Mouse (Mus musculus): Measurements from ENCODE around the gene Stac3. TPM values are rescaled to one million over a fixed set of nuclear protein-coding genes. Genes with fewer than 3 reads are reported as not detected.

Gene Stac3
- polyA plus RNA-seq, 1 experiment from 2014 or later, result 2.9 TPM

DNA sequence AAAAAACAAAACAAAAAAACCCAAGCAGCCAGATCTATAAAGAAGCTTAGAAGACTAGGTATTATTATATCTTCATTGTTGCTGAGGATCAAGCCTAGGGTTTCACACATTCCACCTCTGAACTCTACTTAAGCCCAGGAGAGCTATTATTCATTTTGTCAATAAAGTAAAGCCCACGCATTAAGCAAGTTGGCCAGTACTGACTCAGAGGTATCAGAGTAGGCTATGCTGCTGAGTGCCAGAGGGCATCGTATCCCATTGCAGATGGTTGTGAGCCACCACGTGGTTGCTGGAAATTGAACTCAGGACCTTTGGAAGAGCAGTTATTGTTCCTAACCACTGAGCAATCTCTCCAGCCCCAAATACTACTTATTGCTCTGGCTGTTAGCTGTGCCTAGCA lies 42.4 kb downstream of the Stac3 start:
- no peaks in the 10 kb centered on the region for H3K9me3 ChIP-seq (replicated peaks)
- H3K36me3 ChIP-seq, result peaks cover 99% of the 10 kb centered on the region
- no peak overlapping the region for H3K4me2 ChIP-seq
- H3K4me3 ChIP-seq (replicated peaks), result no peak overlapping the region
- H3K4me1 ChIP-seq, result 0 out of 2 replicates have a peak, but pooled peaks cover 3% of the 10 kb centered on the region
- ATAC-seq (ENCODE audit: low FRiP score), result no peak
- WGBS, result 71% methylated on average over 3 of the region's 3 CpGs
- no peak overlapping the region for H3K9ac ChIP-seq (replicated peaks)
- no peak overlapping the region for H3K27ac ChIP-seq (replicated peaks)
- no peaks in the 10 kb centered on the region for H3K27me3 ChIP-seq (replicated peaks)

DNA sequence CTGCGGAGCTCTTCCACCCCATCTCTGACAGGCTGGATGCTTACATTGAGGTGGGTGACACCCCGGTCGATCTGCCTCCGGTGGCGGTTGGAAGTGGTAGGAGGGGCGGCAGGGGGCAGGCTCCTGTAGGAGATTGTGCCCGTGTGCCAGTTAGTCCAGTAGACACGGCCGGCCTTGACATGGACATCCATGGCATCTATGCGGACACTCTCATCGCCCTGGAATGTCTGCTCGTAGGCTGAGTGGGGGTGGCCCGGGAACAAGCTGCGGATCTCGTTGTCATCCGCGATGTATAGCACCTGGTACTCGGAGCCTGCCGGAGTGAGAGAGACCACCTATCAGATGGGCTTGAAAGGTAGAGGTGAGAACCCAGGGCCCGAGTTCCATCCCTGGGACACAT lies 42.9 kb downstream of the Stac3 start:
- no peaks in the 10 kb centered on the region for H3K9me3 ChIP-seq (replicated peaks)
- ATAC-seq (ENCODE audit: low FRiP score), result no peak
- WGBS, result 97% methylated on average over 20 of the region's 20 CpGs

DNA sequence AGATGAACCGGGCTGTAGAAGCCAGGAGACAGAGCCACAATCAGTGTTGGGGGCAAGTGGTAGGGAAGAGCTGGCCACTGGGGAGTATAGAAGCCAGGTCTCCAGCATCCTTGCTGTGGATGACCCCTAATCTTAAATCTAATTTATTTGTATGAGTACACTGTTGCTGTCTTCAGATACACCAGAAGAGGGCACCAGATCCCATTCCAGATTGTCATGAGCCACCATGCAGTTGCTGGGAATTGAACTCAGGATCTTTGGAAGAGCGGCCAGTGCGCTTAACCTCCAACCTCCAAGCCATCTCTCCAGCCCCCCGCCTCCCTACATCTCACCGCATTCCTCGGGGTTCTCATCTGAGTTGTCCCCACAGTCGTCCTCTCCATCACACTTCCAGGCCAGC lies 45.0 kb downstream of the Stac3 start:
- no peak for ATAC-seq (ENCODE audit: low FRiP score)
- Histone ChIP-seq H3K36me3 (peaks cover 100% of the 10 kb centered on the region), H3K27me3 (replicated peaks) (no peaks in the 10 kb centered on the region), H3K4me2 (no peak overlapping the region), H3K27ac (replicated peaks) (no peak overlapping the region), H3K4me3 (replicated peaks) (no peak overlapping the region), H3K9ac (replicated peaks) (no peak overlapping the region), H3K9me3 (replicated peaks) (no peaks in the 10 kb centered on the region), H3K4me1 (0 out of 2 replicates have a peak, but pooled peaks cover 3% of the 10 kb centered on the region)
- WGBS, result 92% methylated on average over 7 of the region's 7 CpGs

More for the DNA sequence above, 42.9 kb downstream of the Stac3 start:
- Histone ChIP-seq H3K27ac (replicated peaks) (no peak overlapping the region), H3K27me3 (replicated peaks) (no peaks in the 10 kb centered on the region), H3K4me3 (replicated peaks) (no peak overlapping the region), H3K36me3 (peaks cover 99% of the 10 kb centered on the region), H3K4me2 (no peak overlapping the region), H3K4me1 (0 out of 2 replicates have a peak, but pooled peaks cover 3% of the 10 kb centered on the region), H3K9ac (replicated peaks) (no peak overlapping the region)

DNA sequence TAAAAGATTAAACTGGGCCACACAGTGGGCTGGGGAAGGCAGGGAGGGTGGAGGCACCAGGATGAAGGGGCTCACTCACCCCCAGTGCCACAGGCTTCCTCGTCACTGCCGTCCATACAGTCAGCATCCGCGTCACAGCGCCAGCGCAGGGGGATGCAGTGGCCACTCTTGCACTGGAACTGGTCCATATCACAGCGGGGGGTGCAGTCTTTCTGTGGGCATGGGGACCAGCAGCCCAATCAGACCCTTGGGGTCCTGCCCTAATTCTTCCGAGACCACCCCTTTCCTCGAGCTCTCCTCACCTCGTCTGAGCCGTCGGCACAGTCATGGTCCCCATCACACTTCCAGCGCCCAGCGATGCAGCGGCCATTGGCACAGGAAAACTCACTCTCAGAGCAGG lies 46.8 kb downstream of the Stac3 start:
- Histone ChIP-seq H3K27ac (replicated peaks) (0 out of 2 replicates have a peak overlapping the region, but pooled peaks have one; percentile 3), H3K9me3 (replicated peaks) (no peaks in the 10 kb centered on the region), H3K9ac (replicated peaks) (no peak overlapping the region), H3K36me3 (peaks cover 100% of the 10 kb centered on the region), H3K4me1 (no peaks in the 10 kb centered on the region), H3K4me2 (no peak overlapping the region), H3K4me3 (replicated peaks) (no peak overlapping the region), H3K27me3 (replicated peaks) (no peaks in the 10 kb centered on the region)
- no peak for ATAC-seq (ENCODE audit: low FRiP score)
- WGBS, result 91% methylated on average over 15 of the region's 15 CpGs

DNA sequence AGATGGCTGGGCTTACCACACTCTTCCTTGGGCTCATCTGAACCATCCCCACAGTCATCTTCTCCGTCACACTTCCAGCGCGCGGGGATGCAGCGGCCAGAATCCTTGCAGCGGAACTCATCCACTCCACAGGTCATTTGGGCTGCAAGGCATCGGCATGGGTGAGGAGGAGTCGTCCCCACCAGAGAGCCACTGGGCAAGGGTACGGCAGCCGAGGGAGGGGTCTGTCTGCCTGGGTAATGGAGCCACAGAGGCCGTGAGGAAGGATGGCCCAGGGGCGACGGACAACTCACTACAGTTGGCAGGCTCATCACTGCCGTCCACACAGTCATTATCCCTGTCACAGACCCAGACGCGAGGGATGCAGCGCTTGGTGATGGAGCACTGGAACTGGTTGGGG lies 48.4 kb downstream of the Stac3 start:
- Histone ChIP-seq H3K4me1 (no peaks in the 10 kb centered on the region), H3K27me3 (replicated peaks) (no peaks in the 10 kb centered on the region)
- WGBS, result 83% methylated on average over 17 of the region's 17 CpGs

DNA sequence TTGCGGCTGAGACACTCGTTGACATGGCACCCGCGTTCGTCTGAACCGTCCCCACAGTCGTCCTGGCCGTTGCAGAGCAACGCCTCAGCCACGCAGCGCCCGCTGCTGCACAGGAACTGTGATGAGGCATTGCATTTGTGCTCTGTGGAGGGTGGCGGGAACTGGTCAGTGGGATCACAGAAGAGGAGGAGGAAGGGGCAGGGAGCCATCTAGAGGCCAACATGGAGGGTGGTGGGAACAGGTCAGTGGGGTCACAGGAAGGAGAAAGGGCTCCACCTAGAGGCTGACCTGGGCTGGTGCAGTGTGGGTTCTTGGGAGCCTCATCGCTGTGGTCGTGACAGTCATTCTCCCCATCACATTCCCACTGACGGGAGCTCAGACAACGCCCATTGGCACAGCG lies 54.2 kb downstream of the Stac3 start:
- Histone ChIP-seq H3K4me3 (replicated peaks) (no peak overlapping the region), H3K9ac (replicated peaks) (no peak overlapping the region), H3K27ac (replicated peaks) (no peak overlapping the region), H3K4me2 (no peak overlapping the region), H3K4me1 (no peaks in the 10 kb centered on the region), H3K36me3 (peaks cover 98% of the 10 kb centered on the region), H3K27me3 (replicated peaks) (no peaks in the 10 kb centered on the region), H3K9me3 (replicated peaks) (no peaks in the 10 kb centered on the region)
- WGBS, result 59% methylated on average over 18 of the region's 18 CpGs
- ATAC-seq (ENCODE audit: low FRiP score), result 0 out of 2 replicates have a peak, but pooled peaks have one; percentile 11

More for the DNA sequence above, 48.4 kb downstream of the Stac3 start:
- no peak for ATAC-seq (ENCODE audit: low FRiP score)
- H3K36me3 ChIP-seq, result peaks cover 100% of the 10 kb centered on the region
- H3K4me3 ChIP-seq (replicated peaks), result no peak overlapping the region
- no peaks in the 10 kb centered on the region for H3K9me3 ChIP-seq (replicated peaks)
- H3K9ac ChIP-seq (replicated peaks), result no peak overlapping the region
- no peak overlapping the region for H3K27ac ChIP-seq (replicated peaks)
- H3K4me2 ChIP-seq, result no peak overlapping the region

DNA sequence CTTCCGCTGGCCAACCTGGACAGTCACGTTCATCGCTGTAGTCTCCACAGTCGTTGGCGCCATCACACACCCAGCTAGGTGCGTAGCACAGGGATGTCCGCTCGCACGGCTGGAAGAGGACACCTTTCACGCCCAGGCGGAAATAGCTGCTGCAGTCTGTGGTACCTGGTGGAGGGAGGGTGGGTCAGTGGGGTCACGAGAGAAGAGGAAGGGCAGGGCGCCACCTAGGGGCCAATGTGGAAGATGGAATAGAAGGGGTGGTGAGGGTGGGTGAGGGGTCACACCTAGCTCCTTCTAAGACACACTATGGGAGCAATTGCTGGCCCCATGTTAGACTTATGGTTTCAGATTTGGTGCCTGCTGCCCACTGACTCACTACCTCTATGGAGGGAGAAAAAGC lies 55.9 kb downstream of the Stac3 start:
- no peak overlapping the region for H3K27ac ChIP-seq (replicated peaks)
- no peak for ATAC-seq (ENCODE audit: low FRiP score)
- H3K9me3 ChIP-seq (replicated peaks), result no peaks in the 10 kb centered on the region
- no peaks in the 10 kb centered on the region for H3K27me3 ChIP-seq (replicated peaks)
- no peaks in the 10 kb centered on the region for H3K4me1 ChIP-seq
- peaks cover 98% of the 10 kb centered on the region for H3K36me3 ChIP-seq
- H3K4me2 ChIP-seq, result no peak overlapping the region
- no peak overlapping the region for H3K9ac ChIP-seq (replicated peaks)
- WGBS, result 90% methylated on average over 13 of the region's 13 CpGs
- H3K4me3 ChIP-seq (replicated peaks), result no peak overlapping the region

Other genes with a start within 250 kb of the Stac3 start
- 97.3 and 113 TPM in 2 replicates for gene Kif5a, start 238.3 kb upstream of the Stac3 start, polyA plus RNA-seq (2015; fragmentation: Nextera tagmentation; extraction: Ambion mirVana)
- 304 and 335 TPM in 2 replicates for gene Dctn2, start 235.3 kb upstream of the Stac3 start, polyA plus RNA-seq (2015; fragmentation: Nextera tagmentation; extraction: Ambion mirVana)
- gene Mbd6, start 212.7 kb upstream of the Stac3 start, polyA plus RNA-seq (2015; fragmentation: Nextera tagmentation; extraction: Ambion mirVana), result 16.4 and 18.3 TPM in 2 replicates
- 108 and 115 TPM in 2 replicates for gene Mars, start 189.9 kb upstream of the Stac3 start, polyA plus RNA-seq (2015; fragmentation: Nextera tagmentation; extraction: Ambion mirVana)
- gene Arhgap9, start 179.7 kb upstream of the Stac3 start, polyA plus RNA-seq (2015; fragmentation: Nextera tagmentation; extraction: Ambion mirVana), result 0.88 and 13.1 TPM in 2 replicates
- gene Gli1, start 159.7 kb upstream of the Stac3 start, polyA plus RNA-seq (2015; fragmentation: Nextera tagmentation; extraction: Ambion mirVana), result 1.8 and 2.7 TPM in 2 replicates
- gene Inhbe, start 147.3 kb upstream of the Stac3 start, polyA plus RNA-seq (2015; fragmentation: Nextera tagmentation; extraction: Ambion mirVana), result 0.03 TPM in 1 of 2 replicates, not detected in the other
- gene Inhbc, start 131.3 kb upstream of the Stac3 start, polyA plus RNA-seq (2015; fragmentation: Nextera tagmentation; extraction: Ambion mirVana), result not detected in 2 replicates
- 30.7 and 34.5 TPM in 2 replicates for gene R3hdm2, start 121.4 kb upstream of the Stac3 start, polyA plus RNA-seq (2015; fragmentation: Nextera tagmentation; extraction: Ambion mirVana)
- 17.8 and 22.5 TPM in 2 replicates for gene Ndufa4l2, start 13.3 kb downstream of the Stac3 start, polyA plus RNA-seq (2015; fragmentation: Nextera tagmentation; extraction: Ambion mirVana)
- 50.4 and 69.9 TPM in 2 replicates for gene Shmt2, start 20.8 kb downstream of the Stac3 start, polyA plus RNA-seq (2015; fragmentation: Nextera tagmentation; extraction: Ambion mirVana)
- gene Nxph4, start 32.9 kb downstream of the Stac3 start, polyA plus RNA-seq (2015; fragmentation: Nextera tagmentation; extraction: Ambion mirVana), result 80.4 and 102 TPM in 2 replicates
- 102 and 108 TPM in 2 replicates for gene Lrp1, start 119.5 kb downstream of the Stac3 start, polyA plus RNA-seq (2015; fragmentation: Nextera tagmentation; extraction: Ambion mirVana)
- gene Stat6, start 141.3 kb downstream of the Stac3 start, polyA plus RNA-seq (2015; fragmentation: Nextera tagmentation; extraction: Ambion mirVana), result 5.0 and 11.5 TPM in 2 replicates
- gene Nemp1, start 165.2 kb downstream of the Stac3 start, polyA plus RNA-seq (2015; fragmentation: Nextera tagmentation; extraction: Ambion mirVana), result 3.4 and 4.7 TPM in 2 replicates
- gene Nab2, start 166.9 kb downstream of the Stac3 start, polyA plus RNA-seq (2015; fragmentation: Nextera tagmentation; extraction: Ambion mirVana), result 2.5 and 4.8 TPM in 2 replicates
- gene Myo1a, start 203.5 kb downstream of the Stac3 start, polyA plus RNA-seq (2015; fragmentation: Nextera tagmentation; extraction: Ambion mirVana), result 1.2 and 2.1 TPM in 2 replicates
- 0.56 and 0.75 TPM in 2 replicates for gene Tac2, start 222.8 kb downstream of the Stac3 start, polyA plus RNA-seq (2015; fragmentation: Nextera tagmentation; extraction: Ambion mirVana)
- gene Zbtb39, start 237.9 kb downstream of the Stac3 start, polyA plus RNA-seq (2015; fragmentation: Nextera tagmentation; extraction: Ambion mirVana), result 2.4 and 2.8 TPM in 2 replicates